In the genomic region with DNA sequence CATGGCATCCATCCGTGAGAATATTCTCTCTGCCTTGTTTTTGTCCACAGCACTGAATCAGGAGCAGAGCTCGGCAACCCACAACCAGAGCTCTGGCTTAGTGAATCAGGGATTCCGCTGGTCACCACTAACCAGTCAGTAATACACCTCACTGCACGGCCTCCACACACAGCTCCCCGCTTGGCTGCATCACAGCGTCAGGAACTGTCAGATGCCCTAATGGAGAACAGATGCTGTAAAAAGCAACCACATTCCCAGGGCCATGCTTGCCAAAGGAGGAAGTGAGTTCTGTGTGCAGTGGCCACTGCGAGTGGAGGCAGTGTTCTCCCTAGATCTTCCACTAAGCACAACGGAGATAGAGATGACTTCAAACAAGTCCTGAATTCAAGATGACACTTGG, we compare ENCODE assay signal across 9 mouse cellular contexts.
DNase-seq lines count a peak whose midpoint lies in the region; ATAC-seq lines count a peak whose summit lies in the region.
"Had no signal": no experiment of that assay in that cellular context is flagged by ENCODE, and none has a peak within 500 bp of the region (broad histone marks: within the 10 kb centered on the region; RNA-seq: fewer than 3 reads in every experiment).

No protein-coding gene starts in this region.

- intact Hi-C loops in heart, postnatal 25 days (cut with DNase I), result loop anchor here (5.0 kb wide), 1 partner anchor 98 kb away; no protein-coding TSS in a partner anchor

- H3K9ac ChIP-seq in kidney, embryonic 16.5 days (replicated peaks; ENCODE audit: low read length), result no peak overlapping the region
- H3K9ac ChIP-seq in embryonic facial prominence, embryonic 13.5 days, result no peak overlapping the region
- no peak overlapping the region for H3K9ac ChIP-seq in neural tube, embryonic 11.5 days (ENCODE audit: low read length)
- H3K9ac ChIP-seq: liver, embryonic 14.5 days had no signal

- no peaks in the 10 kb centered on the region for H3K36me3 ChIP-seq in kidney, embryonic 16.5 days (ENCODE audit: insufficient read depth, low read length)
- H3K36me3 ChIP-seq in embryonic facial prominence, embryonic 13.5 days, result no peaks in the 10 kb centered on the region
- no peaks in the 10 kb centered on the region for H3K36me3 ChIP-seq in neural tube, embryonic 11.5 days (ENCODE audit: control insufficient read depth, insufficient read depth, low read length)

- no peak for DNase-seq in kidney, adult 8-10 months
- DNase-seq in heart, postnatal 25 days (ENCODE audit: low spot score), result peak; percentile 49
- DNase-seq in neural tube, embryonic 11.5 days (ENCODE audit: low spot score), result peak; percentile 52
- DNase-seq in adrenal gland, postnatal 10 days, result no peak
- DNase-seq in right cerebral cortex, postnatal 14 days, result no peak
- no peak for DNase-seq in liver

- H3K4me3 ChIP-seq in kidney, embryonic 16.5 days (ENCODE audit: low read length), result no peak overlapping the region
- H3K4me3 ChIP-seq in embryonic facial prominence, embryonic 13.5 days, result no peak overlapping the region
- no peak overlapping the region for H3K4me3 ChIP-seq in neural tube, embryonic 11.5 days (ENCODE audit: low read depth, low read length)

- 29% methylated on average over 8 of the region's 8 CpGs for WGBS in kidney, embryonic 16.5 days
- WGBS in embryonic facial prominence, embryonic 13.5 days, result 25% methylated on average over 8 of the region's 8 CpGs
- 56% methylated on average over 8 of the region's 8 CpGs for WGBS in neural tube, embryonic 11.5 days

- no peaks in the 10 kb centered on the region for H3K9me3 ChIP-seq in kidney, embryonic 16.5 days (ENCODE audit: low read length)
- no peaks in the 10 kb centered on the region for H3K9me3 ChIP-seq in embryonic facial prominence, embryonic 13.5 days
- no peaks in the 10 kb centered on the region for H3K9me3 ChIP-seq in neural tube, embryonic 11.5 days (ENCODE audit: control insufficient read depth, low read length)

- H3K27ac ChIP-seq in kidney, embryonic 16.5 days (ENCODE audit: low read length), result no peak overlapping the region
- H3K27ac ChIP-seq in embryonic facial prominence, embryonic 13.5 days, result peak overlapping the region; percentile 75
- no peak overlapping the region for H3K27ac ChIP-seq in neural tube, embryonic 11.5 days (ENCODE audit: low read depth, low read length)
- H3K27ac ChIP-seq: liver, embryonic 14.5 days had no signal

- peak; percentile 70; the same call in 1 of the 2 replicates for ATAC-seq in kidney, embryonic 16.5 days (ENCODE audit: low FRiP score, low TSS enrichment)
- peak; percentile 80; the same call in 1 of the 2 replicates for ATAC-seq in embryonic facial prominence, embryonic 13.5 days (ENCODE audit: insufficient number of reproducible peaks, insufficient read depth, low FRiP score, low TSS enrichment, low read depth)
- ATAC-seq in neural tube, embryonic 11.5 days (ENCODE audit: insufficient read depth, low FRiP score, low TSS enrichment), result no peak

- no peaks in the 10 kb centered on the region for H3K27me3 ChIP-seq in kidney, embryonic 16.5 days (ENCODE audit: insufficient read depth, low read length)
- H3K27me3 ChIP-seq in embryonic facial prominence, embryonic 13.5 days, result no peaks in the 10 kb centered on the region
- H3K27me3 ChIP-seq in neural tube, embryonic 11.5 days (ENCODE audit: control insufficient read depth, insufficient read depth, low read length), result no peaks in the 10 kb centered on the region

- H3K4me1 ChIP-seq in kidney, embryonic 16.5 days (ENCODE audit: insufficient read depth, low read length), result peaks cover 2% of the 10 kb centered on the region; the same call in 1 of the 2 replicates
- peaks cover 49% of the 10 kb centered on the region for H3K4me1 ChIP-seq in embryonic facial prominence, embryonic 13.5 days
- H3K4me1 ChIP-seq in neural tube, embryonic 11.5 days (ENCODE audit: control insufficient read depth, insufficient read depth, low read length), result no peaks in the 10 kb centered on the region; the same call in 1 of the 2 replicates

- H3K4me2 ChIP-seq in kidney, embryonic 16.5 days (replicated peaks; ENCODE audit: low read depth, low read length), result no peak overlapping the region
- H3K4me2 ChIP-seq in embryonic facial prominence, embryonic 13.5 days, result peak overlapping the region; percentile 7; the same call in 1 of the 2 replicates
- no peak overlapping the region for H3K4me2 ChIP-seq in neural tube, embryonic 11.5 days (ENCODE audit: low read depth)

Comparison
In these comparisons a context has a peak if more than half of its experiments do, and no peak if none do; other contexts are left out.
1. DNase-seq: peak in heart, postnatal 25 days (single experiment) and neural tube, embryonic 11.5 days (single experiment); none in kidney, adult 8-10 months (0 of 2), adrenal gland, postnatal 10 days (single experiment), right cerebral cortex, postnatal 14 days (single experiment) and liver (single experiment).